Mouse (Mus musculus) megakaryocyte, embryonic 14.5 days (primary cell): ENCODE results near the gene Kif11. TPM values are rescaled to one million over a fixed set of nuclear protein-coding genes. Genes with fewer than 3 reads are reported as not detected.

Experiments
- H3K27me3 ChIP-seq: replicated peaks from 2 replicates; pipeline ENCODE3; 2012; ENCODE audit warnings: inconsistent platforms
- H3K36me3 ChIP-seq: replicated peaks from 2 replicates; pipeline ENCODE3; 2012; ENCODE audit warnings: low read length, inconsistent platforms, mixed read lengths
- H3K4me1 ChIP-seq: 2 replicates; pipeline ENCODE4 v1.6.1; 2012; ENCODE audit warnings: inconsistent platforms
- H3K4me3 ChIP-seq: replicated peaks from 2 replicates; pipeline ENCODE3; 2012; ENCODE audit warnings: moderate library complexity, mild to moderate bottlenecking, inconsistent platforms
- H3K9me3 ChIP-seq: 2 replicates; pipeline ENCODE4 v1.6.1; 2012; ENCODE audit warnings: inconsistent platforms
- FLI1 ChIP-seq: IDR thresholded peaks from 2 replicates; pipeline ENCODE4 v1.6.1; 2012; ENCODE audit warnings: low read length, inconsistent platforms, mixed read lengths
- GATA1 ChIP-seq: IDR thresholded peaks from 3 replicates; pipeline ENCODE4 v1.6.1; 2012; ENCODE audit warnings: mixed read lengths, low read length, inconsistent platforms, borderline replicate concordance
- polyA plus RNA-seq: library from polyadenylated mRNA; stranded (reverse); fragments of >175 nt; gene quantifications from 2 replicates; pipeline ENCODE4 v1.2.3, GENCODE M21; 2012; ENCODE audit warnings: low replicate concordance; ENCODE audit not compliant: insufficient read depth

Gene Kif11
- polyA plus RNA-seq, 1 experiment: 1.7 TPM

DNA sequence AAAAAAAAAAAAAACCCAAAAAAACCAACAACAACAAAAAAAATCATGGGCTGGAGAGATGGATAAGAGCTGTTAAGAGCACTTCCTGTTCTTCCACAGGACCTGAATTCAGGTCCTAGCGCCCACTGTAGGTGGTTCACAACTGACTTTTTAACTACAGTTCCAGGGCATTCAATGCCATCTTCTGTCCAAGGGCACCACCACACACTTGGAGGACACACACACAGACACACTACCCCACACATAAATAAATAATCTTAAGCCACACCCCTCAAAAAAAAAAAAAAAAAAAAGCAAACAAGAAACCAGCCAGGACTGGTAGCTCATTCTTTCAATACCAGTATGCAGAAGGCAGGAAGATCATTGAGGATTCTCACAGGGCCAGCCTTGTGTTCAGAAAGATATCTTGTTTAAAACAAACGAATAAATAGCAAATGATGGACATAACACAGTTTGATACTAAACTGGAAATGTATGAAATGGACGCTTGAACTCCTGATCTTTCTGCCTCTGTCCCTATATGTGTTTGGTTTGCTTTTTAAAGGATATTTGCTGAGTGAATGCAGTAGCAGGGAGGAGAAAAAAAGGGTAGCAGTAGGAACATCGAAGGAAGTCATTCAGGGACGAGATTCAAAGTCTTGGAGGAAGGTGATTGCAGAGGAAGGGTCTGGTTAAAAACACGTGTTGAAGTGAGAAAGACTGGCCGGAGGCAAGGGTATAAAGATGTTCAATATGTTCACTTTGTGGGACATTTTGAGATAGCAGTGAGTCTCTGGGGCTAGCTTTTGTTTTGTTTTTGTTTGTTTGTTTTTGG is 1.1 kb upstream of the Kif11 start:
- no peaks in the 10 kb centered on the region for H3K36me3 ChIP-seq
- TF ChIP-seq FLI1 (no peak), GATA1 (no peak)

DNA sequence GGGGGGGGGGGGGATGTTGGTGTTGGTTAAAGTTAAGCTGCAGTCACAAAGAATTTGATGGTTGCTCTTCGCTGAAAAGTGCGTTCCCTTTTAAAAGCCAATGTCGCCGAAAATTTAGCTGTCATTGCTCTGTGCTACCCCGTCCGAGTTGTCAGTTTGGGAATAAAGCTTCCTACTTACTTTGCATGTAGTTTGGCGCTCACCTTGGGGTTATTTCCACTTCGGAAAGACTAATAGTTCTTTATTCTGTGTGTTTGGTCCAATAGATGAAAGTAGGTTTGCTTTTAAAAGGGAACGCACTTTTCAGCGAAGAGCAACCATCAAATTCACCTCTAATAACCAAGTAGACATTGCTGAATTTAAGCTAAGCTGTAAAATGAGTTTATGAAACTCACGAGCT is 638 bp downstream of the Kif11 start:
- TF ChIP-seq FLI1 (no peak), GATA1 (no peak)
- H3K4me3 ChIP-seq: peak overlapping the region; percentile 96
- H3K27me3 ChIP-seq: no peaks in the 10 kb centered on the region
- no peaks in the 10 kb centered on the region for H3K9me3 ChIP-seq
- H3K36me3 ChIP-seq: no peaks in the 10 kb centered on the region
- peaks cover 56% of the 10 kb centered on the region for H3K4me1 ChIP-seq

More for the DNA sequence above, 1.1 kb upstream of the Kif11 start:
- Histone ChIP-seq H3K9me3 (no peaks in the 10 kb centered on the region), H3K4me3 (peak overlapping the region; percentile 96), H3K27me3 (no peaks in the 10 kb centered on the region), H3K4me1 (peaks cover 47% of the 10 kb centered on the region)

DNA sequence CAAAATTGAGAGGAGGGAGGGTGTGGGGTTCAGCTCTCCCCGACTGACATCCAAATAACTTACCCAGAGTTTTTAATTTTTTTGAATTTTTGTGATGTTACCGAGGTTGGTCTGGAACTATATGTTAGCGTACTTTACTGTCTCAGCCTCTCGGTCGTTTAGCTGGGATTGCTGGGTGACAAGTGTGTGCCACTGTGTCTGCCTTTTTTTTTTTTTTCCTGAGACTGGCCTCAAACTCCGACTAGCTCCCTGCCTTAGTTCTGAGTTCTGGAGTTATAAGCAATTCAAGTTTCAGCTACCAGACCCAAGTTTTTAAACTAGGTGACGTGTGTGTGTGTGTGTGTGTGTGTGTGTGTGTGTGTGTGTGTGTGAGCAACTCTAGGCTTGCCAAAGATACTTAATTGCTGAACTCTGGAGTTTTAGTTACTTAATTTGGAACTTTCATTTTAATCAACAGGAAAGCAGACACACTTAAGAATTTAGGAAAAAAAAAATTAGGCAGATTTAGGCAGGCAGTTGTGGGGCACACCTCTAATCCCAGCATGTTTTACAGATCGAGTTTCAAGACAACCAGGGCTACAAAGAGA is 1.3 kb downstream of the Kif11 start:
- H3K9me3 ChIP-seq: no peaks in the 10 kb centered on the region
- H3K4me3 ChIP-seq: peak overlapping the region; percentile 96
- peaks cover 1% of the 10 kb centered on the region for H3K36me3 ChIP-seq
- TF ChIP-seq GATA1 (no peak), FLI1 (no peak)
- no peaks in the 10 kb centered on the region for H3K27me3 ChIP-seq
- peaks cover 54% of the 10 kb centered on the region for H3K4me1 ChIP-seq

DNA sequence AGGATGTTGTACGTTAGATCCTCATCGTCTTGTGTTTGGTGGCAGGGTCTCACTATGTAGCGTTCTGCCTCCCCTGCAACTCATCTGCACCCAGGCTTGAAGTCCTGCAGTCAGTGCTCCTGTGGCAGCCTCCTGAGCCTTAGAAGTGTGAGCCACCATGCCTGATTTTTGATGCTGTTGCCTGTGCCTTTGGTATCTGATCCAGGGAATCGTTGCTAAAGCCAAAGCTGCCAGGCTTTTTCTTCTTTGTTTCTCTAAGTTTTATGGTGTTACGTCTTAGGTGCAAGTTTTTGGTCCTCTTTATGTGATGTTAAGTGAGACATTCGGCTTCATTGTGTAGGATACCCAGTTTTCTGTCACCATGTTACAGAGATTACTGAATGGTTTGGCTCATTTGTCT is 2.6 kb downstream of the Kif11 start:
- Histone ChIP-seq H3K4me3 (peak overlapping the region; percentile 80), H3K27me3 (no peaks in the 10 kb centered on the region), H3K4me1 (peaks cover 54% of the 10 kb centered on the region), H3K36me3 (peaks cover 12% of the 10 kb centered on the region), H3K9me3 (no peaks in the 10 kb centered on the region)
- TF ChIP-seq FLI1 (no peak), GATA1 (no peak)

DNA sequence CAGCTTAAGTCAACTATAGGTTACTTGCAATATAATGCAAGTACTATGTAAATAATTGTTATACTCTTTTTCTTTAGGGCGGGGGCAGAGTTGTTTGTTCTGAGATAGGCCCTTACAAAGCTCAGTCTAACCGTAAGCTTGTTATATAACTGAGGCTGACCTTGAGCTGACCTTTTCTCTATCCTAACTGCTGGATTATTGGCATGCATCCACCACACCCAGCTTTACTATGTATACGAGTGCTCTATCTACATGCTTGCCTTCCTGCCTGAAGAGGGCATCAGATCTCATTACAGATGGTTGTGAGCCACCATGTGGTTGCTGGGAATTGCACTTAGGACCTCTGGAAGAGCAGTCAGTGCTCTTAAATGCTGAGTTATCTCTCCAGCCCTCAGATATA is 9.9 kb downstream of the Kif11 start:
- Histone ChIP-seq H3K9me3 (no peaks in the 10 kb centered on the region), H3K27me3 (no peaks in the 10 kb centered on the region), H3K36me3 (peaks cover 73% of the 10 kb centered on the region), H3K4me1 (peaks cover 18% of the 10 kb centered on the region), H3K4me3 (no peak overlapping the region)
- TF ChIP-seq FLI1: no peak
- TF ChIP-seq GATA1: no peak

DNA sequence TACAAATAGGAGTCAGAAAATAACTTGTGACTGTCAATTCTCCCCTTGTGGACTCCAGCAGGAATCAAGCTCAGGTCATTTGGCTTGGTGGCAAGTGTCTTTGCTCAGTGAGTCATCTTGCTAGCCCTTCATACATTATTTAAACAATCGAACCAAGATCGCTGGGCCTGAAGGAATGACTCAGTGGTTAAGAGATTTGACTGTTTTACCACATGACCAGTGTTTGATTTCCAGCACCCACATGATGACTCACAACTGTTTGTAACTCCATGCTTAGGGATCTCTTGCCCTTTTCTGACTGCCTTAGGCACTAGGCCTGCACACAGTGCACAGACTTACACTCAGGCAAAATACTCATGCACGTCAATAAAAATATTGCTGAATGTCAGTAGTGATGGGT is 15.7 kb downstream of the Kif11 start:
- no peak overlapping the region for H3K4me3 ChIP-seq
- peaks cover 83% of the 10 kb centered on the region for H3K36me3 ChIP-seq
- no peaks in the 10 kb centered on the region for H3K4me1 ChIP-seq
- no peaks in the 10 kb centered on the region for H3K27me3 ChIP-seq
- no peak for TF ChIP-seq GATA1
- no peak for TF ChIP-seq FLI1
- H3K9me3 ChIP-seq: no peaks in the 10 kb centered on the region

DNA sequence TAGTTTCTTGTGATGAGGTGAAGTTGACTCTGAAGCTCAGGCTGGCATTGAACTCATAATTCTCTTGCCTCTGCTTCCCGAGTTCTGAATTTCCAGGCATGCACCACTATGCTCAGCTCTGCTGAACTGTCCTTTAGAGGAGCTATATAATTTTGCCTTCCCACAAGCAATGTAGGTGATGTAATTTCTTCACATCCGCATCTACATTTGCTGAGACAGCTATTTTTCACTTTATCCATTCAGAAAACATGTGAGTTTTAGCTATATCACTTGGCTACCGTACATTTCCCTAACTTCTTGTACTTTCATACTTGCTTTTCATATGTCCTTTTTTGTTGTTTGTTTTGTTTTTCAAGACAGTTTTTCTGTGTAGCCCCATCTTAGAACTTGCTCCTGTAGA is 20.1 kb downstream of the Kif11 start:
- Histone ChIP-seq H3K4me1 (no peaks in the 10 kb centered on the region), H3K9me3 (no peaks in the 10 kb centered on the region), H3K36me3 (peaks cover 89% of the 10 kb centered on the region), H3K27me3 (no peaks in the 10 kb centered on the region), H3K4me3 (no peak overlapping the region)
- TF ChIP-seq FLI1: no peak
- no peak for TF ChIP-seq GATA1

DNA sequence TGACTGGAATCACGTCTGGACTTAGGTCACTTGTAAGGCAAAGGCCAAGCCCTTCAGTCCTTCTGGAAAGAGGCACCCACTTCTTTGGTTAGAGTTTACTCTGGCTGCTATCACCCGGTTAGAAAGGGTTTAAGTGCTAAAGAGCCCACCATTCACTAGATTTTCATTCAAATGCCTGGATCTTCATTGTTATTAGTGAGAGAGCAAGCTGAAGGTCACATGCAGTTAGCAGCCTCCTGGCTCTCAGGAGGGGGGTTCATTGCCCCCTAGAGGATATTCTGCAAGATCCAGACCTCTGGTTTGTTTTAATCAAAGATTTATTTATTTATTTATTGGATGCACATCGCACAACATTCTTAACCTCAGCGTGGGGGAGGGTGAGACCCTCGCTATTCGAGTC is 24.7 kb downstream of the Kif11 start:
- Histone ChIP-seq H3K4me3 (no peak overlapping the region), H3K4me1 (no peaks in the 10 kb centered on the region), H3K9me3 (no peaks in the 10 kb centered on the region), H3K27me3 (no peaks in the 10 kb centered on the region), H3K36me3 (peaks cover 91% of the 10 kb centered on the region)
- TF ChIP-seq GATA1 (no peak), FLI1 (no peak)

DNA sequence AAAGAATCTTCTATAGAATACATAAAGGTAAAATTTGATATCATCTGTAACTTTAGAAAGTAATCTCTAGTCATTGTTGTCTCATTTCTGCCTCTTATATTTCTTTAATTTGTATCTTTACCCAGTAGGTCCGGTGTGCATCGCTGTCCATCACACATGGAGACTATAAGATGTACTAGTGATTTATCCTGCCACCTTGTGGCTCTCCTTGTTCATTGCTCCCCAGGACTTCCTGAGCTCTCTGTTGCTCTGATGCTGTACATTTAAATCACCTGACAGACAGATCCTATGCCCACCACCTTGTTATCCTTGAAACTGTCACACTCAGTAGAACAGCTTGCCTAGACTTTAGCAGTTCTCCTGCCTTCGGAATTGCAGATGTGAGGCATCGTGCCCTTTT is 42.1 kb downstream of the Kif11 start:
- Histone ChIP-seq H3K9me3 (no peaks in the 10 kb centered on the region), H3K36me3 (peaks cover 82% of the 10 kb centered on the region), H3K4me3 (no peak overlapping the region), H3K27me3 (no peaks in the 10 kb centered on the region), H3K4me1 (no peaks in the 10 kb centered on the region; the same call in 1 of the 2 replicates)
- TF ChIP-seq FLI1: no peak

DNA sequence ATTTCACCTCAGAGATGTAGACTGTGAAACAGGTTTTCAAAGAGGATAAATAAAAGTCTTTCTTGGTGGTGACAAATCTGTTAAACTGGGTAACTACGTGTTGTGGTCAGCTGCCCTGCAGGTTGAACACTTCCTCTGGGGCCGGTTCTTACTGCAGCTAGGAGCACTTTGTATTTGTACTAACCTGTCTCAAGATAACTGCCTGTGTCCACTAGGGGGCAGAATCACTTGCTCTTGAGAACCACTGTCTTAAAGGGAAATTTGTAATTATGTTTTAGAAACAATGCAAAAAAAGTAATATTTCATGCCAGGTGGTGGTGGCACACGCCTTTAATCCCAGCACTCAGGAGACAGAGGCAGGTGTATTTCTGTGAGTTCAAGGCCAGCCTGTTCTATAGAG is 43.4 kb downstream of the Kif11 start:
- TF ChIP-seq GATA1: no peak
- TF ChIP-seq FLI1: no peak
- Histone ChIP-seq H3K4me3 (no peak overlapping the region), H3K9me3 (no peaks in the 10 kb centered on the region), H3K4me1 (no peaks in the 10 kb centered on the region; the same call in 1 of the 2 replicates), H3K36me3 (peaks cover 74% of the 10 kb centered on the region), H3K27me3 (no peaks in the 10 kb centered on the region)

DNA sequence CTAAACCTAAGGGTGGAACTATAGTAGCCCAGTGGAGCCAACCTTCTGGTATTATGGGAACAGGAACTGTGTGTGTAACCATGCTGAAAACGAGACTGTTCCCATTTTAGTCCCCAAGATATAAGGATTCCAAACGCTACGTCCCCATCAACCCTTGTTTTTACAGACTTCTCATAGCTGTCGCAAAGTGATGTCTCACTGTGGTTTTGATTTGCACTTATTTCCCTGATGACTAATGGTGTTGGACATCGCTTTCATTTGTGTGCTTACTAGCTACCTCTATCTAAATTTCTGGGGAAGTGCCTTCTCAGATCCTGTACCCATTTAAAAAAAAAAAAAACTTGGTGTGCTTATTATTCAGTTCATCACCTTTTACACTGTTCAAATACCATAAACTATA is 52.4 kb downstream of the Kif11 start:
- Histone ChIP-seq H3K9me3 (peaks cover 21% of the 10 kb centered on the region), H3K27me3 (peaks cover 34% of the 10 kb centered on the region), H3K4me3 (peak overlapping the region; percentile 77), H3K36me3 (peaks cover 5% of the 10 kb centered on the region), H3K4me1 (peaks cover 27% of the 10 kb centered on the region)
- TF ChIP-seq GATA1 (no peak), FLI1 (no peak)
